Mouse (Mus musculus) hindbrain, embryonic 10.5 days (tissue): ENCODE data around the gene Rcor3. TPM values are rescaled to one million over a fixed set of nuclear protein-coding genes. Genes with fewer than 3 reads are reported as not detected.

Experiments
- DNase-seq: peaks from one replicate; pipeline ENCODE4 v3.0.0-alpha.2; 2017; ENCODE audit warnings: low spot score
- H3K27ac ChIP-seq: fragments of 300-500 bp; sonication (generic); 2 replicates; pipeline ENCODE4 v1.5.1; 2016; ENCODE audit warnings: mild to moderate bottlenecking, moderate library complexity
- H3K27me3 ChIP-seq: fragments of 300-500 bp; sonication (generic); 2 replicates; pipeline ENCODE4 v1.6.1; 2016; ENCODE audit warnings: mild to moderate bottlenecking; ENCODE audit not compliant: poor library complexity, insufficient read depth, severe bottlenecking
- H3K36me3 ChIP-seq: fragments of 300-500 bp; sonication (generic); 2 replicates; pipeline ENCODE4 v1.6.1; 2016; ENCODE audit warnings: mild to moderate bottlenecking, moderate library complexity
- H3K4me1 ChIP-seq: fragments of 300-500 bp; sonication (generic); replicated peaks from 2 replicates; pipeline ENCODE4 v1.6.1; 2016; ENCODE audit warnings: mild to moderate bottlenecking
- H3K4me3 ChIP-seq: fragments of 300-500 bp; sonication (generic); 2 replicates; pipeline ENCODE4 v1.5.1; 2016; ENCODE audit warnings: mild to moderate bottlenecking, moderate library complexity
- H3K9me3 ChIP-seq: fragments of 300-500 bp; sonication (generic); 2 replicates; pipeline ENCODE4 v1.6.1; 2016; ENCODE audit warnings: mild to moderate bottlenecking, moderate library complexity
- WGBS: fragments of 180-500 bp; shearing (Covaris S2); methylation state at CpG from one replicate; pipeline ENCODE4 v1.1.7; 2016; 5-methylcytosine and 5-hydroxymethylcytosine counted together
- polyA plus RNA-seq: library from polyadenylated mRNA; unstranded; fragments of >200 nt; fragmentation: Nextera tagmentation; extraction: Ambion mirVana; gene quantifications from 2 replicates; pipeline ENCODE4 v1.2.1, GENCODE M21; 2016

The Rcor3 gene
- 14.3 and 15.1 TPM in 2 replicates for polyA plus RNA-seq

- Histone ChIP-seq H3K36me3 (no peaks in the 10 kb centered on the region), H3K9me3 (no peaks in the 10 kb centered on the region), H3K27ac (peak within 1 kb of the TSS; percentile 97), H3K4me3 (peak within 1 kb of the TSS; percentile 78), H3K4me1 (peaks cover 23% of the 10 kb centered on the region), H3K27me3 (no peaks in the 10 kb centered on the region)
- DNase-seq = peak; percentile 81
- whole genome bisulfite sequencing = under 1% methylated on average over 69 of the region's 88 CpGs
Observed at GRCm38 (mm10) chr1:192137926-192138910, at the start of gene Rcor3. Gene Rcor3 (minus strand): TSS chr1:192138062.

DNA sequence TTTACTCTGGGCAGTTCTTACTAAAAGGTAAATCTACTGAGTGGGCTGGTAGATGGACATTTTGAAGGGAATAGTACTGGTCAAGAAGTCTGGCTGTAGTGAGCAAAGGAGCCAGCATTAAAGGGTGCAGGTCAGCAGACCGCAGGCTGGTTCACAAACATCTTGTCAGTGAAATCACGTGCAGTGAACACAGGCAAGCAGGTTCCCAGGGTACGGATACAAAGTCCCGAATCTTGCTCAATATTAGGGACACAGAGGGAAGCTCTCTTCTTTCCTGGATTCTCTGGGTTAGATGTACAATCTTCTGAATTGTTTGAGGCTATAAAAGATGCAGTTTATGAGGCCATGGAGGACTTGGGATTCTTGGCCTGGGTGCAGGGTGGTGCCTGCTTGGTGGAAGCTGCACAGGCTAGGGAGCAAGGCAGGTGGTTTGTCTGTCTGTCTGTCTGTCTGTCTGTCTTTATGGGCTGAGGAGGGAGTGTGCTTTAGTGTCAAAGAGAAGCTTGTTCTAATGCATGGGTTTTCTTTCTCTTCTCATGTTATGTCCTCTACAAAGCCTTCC, 43.9 kb upstream of the Rcor3 start:
- H3K9me3 ChIP-seq = no peaks in the 10 kb centered on the region
- no peaks in the 10 kb centered on the region for H3K36me3 ChIP-seq
- H3K27ac ChIP-seq = no peak overlapping the region
- 84% methylated on average over 4 of the region's 4 CpGs for WGBS
- no peaks in the 10 kb centered on the region for H3K27me3 ChIP-seq
- H3K4me1 ChIP-seq = no peaks in the 10 kb centered on the region
- DNase-seq = no peak
- H3K4me3 ChIP-seq = no peak overlapping the region

- H3K27ac ChIP-seq = no peak overlapping the region
- H3K9me3 ChIP-seq = no peaks in the 10 kb centered on the region
- WGBS = 86% methylated on average over 3 of the region's 3 CpGs
- H3K27me3 ChIP-seq = no peaks in the 10 kb centered on the region
- no peaks in the 10 kb centered on the region for H3K36me3 ChIP-seq
- no peak for DNase-seq
- H3K4me1 ChIP-seq = no peaks in the 10 kb centered on the region
- no peak overlapping the region for H3K4me3 ChIP-seq
Observed at GRCm38 (mm10) chr1:192179877-192180276, 42.0 kb upstream of the Rcor3 start.

- H3K9me3 ChIP-seq = no peaks in the 10 kb centered on the region
- H3K27ac ChIP-seq = no peak overlapping the region
- WGBS = 95% methylated on average over 3 of the region's 3 CpGs
- DNase-seq = no peak
- no peaks in the 10 kb centered on the region for H3K4me1 ChIP-seq
- no peak overlapping the region for H3K4me3 ChIP-seq
- H3K36me3 ChIP-seq = no peaks in the 10 kb centered on the region
- H3K27me3 ChIP-seq = no peaks in the 10 kb centered on the region
Observed at GRCm38 (mm10) chr1:192171477-192171876, 33.6 kb upstream of the Rcor3 start.

DNA sequence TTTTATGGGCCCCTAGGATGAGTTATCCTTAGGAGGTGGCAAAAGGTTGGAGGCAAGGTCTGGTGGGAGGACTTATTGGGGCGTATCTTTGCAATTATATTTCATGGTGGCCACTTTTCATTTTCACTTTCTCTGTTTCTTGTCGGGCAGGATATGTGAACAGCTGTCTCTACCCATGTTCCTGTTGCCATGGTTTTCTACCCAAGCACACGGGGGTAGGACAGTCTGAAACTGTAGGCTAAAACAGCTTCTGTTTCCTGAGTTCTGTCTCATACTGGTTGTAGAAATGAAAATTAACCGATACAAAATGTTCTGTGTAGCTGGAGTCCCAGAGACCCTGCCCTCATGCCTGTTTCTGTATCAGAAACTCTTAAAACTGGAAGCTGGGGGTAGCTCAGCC, 13.3 kb upstream of the Rcor3 start:
- no peaks in the 10 kb centered on the region for H3K4me1 ChIP-seq
- no peaks in the 10 kb centered on the region for H3K36me3 ChIP-seq
- 90% methylated on average over 4 of the region's 4 CpGs for WGBS
- no peak for DNase-seq
- H3K27me3 ChIP-seq = no peaks in the 10 kb centered on the region
- H3K9me3 ChIP-seq = peaks cover 2% of the 10 kb centered on the region; the same call in 1 of the 2 replicates
- no peak overlapping the region for H3K4me3 ChIP-seq
- H3K27ac ChIP-seq = no peak overlapping the region

GRCm38 (mm10) chr1:192140313-192140712, 2.5 kb upstream of the Rcor3 start:
- H3K36me3 ChIP-seq = no peaks in the 10 kb centered on the region
- H3K4me3 ChIP-seq = no peak overlapping the region
- H3K9me3 ChIP-seq = no peaks in the 10 kb centered on the region
- DNase-seq = no peak
- H3K27me3 ChIP-seq = no peaks in the 10 kb centered on the region
- no peak overlapping the region for H3K27ac ChIP-seq
- H3K4me1 ChIP-seq = peaks cover 23% of the 10 kb centered on the region
- WGBS = 91% methylated on average over 2 of the region's 2 CpGs

DNA sequence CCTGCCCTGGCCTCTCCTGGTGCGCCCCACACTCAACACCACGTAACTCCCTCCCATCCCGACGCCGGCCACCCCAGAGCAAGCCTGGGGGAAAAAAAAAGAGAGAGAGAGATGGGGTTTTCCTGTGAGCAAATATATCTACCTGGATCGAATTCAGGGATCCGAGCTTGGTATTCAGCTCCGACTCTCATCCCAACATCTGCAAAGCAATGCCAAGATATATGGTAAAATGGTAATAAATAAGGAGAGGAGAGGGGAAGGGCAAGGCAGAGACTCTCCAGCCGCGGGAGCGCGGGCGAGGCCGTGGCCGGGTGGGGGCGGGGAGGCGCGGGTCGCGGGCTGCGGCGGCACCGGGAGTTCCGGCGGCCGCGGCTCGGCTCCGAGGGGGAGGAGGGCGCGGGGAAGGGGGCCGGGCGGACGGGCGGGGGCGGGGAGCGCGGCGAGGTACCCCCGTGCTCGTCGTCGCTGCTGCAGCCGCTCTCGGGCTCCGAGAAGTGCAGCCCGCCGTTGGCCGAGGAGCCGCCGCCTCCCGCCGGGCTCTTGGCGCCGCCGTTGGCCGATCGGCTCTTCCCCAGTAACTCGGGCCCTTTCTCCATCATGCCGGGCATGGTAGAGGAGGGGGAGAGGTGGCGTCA, 454 bp downstream of the Rcor3 start:
- Histone ChIP-seq H3K27me3 (no peaks in the 10 kb centered on the region), H3K4me1 (peaks cover 23% of the 10 kb centered on the region), H3K36me3 (no peaks in the 10 kb centered on the region), H3K4me3 (peak overlapping the region; percentile 78), H3K27ac (peak overlapping the region; percentile 97), H3K9me3 (no peaks in the 10 kb centered on the region)
- 1% methylated on average over 49 of the region's 61 CpGs for WGBS
- peak; percentile 62 for DNase-seq

GRCm38 (mm10) chr1:192136561-192137290, 1.1 kb downstream of the Rcor3 start:
- H3K4me3 ChIP-seq = peak overlapping the region; percentile 78
- no peaks in the 10 kb centered on the region for H3K9me3 ChIP-seq
- H3K36me3 ChIP-seq = no peaks in the 10 kb centered on the region
- under 1% methylated on average over 53 of the region's 55 CpGs for WGBS
- H3K4me1 ChIP-seq = peaks cover 23% of the 10 kb centered on the region
- H3K27ac ChIP-seq = peak overlapping the region; percentile 97
- H3K27me3 ChIP-seq = no peaks in the 10 kb centered on the region
- peak; percentile 82 for DNase-seq

DNA sequence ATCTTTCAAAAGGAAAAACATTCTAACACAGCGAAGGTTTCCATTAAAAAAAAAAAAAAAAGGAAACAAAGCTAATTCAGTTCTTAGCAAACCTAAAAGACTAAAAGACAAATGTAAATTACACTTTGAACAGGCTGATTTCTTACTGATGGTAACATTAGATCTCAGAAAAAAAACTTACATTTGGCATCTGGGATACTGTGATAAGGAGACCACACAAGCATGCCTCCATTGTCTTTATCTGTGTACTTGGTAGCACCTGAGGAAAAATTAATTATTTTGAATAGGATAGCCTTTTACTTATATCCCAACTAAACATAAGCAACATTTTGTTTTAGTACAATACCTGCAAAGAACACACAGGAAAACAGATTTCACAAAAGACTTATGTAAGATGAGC, 7.7 kb downstream of the Rcor3 start:
- Histone ChIP-seq H3K4me3 (no peak overlapping the region), H3K36me3 (peaks cover 19% of the 10 kb centered on the region), H3K27me3 (no peaks in the 10 kb centered on the region), H3K9me3 (no peaks in the 10 kb centered on the region), H3K27ac (no peak overlapping the region), H3K4me1 (no peaks in the 10 kb centered on the region)
- WGBS = 81% methylated on average over 1 of the region's 1 CpGs
- no peak for DNase-seq

DNA sequence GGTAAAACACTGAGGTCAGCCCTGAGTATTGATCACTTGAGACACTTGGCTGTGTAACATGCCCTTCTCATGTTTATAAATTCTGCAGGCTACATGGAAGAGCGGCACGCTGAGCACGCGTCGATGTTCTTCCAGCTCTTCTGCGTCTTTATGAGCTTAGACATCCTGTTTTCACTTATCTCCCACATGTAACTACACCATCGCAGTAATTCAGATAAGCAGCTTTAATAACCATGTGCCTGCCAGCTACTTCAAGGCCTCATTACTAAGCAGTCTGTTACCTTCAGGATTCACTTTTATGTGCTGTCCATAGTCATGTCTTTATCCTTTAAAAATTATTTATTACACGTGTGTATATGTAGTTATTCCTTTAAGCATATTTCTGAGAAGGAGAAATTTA, 9.5 kb downstream of the Rcor3 start:
- Histone ChIP-seq H3K4me3 (no peak overlapping the region), H3K27ac (no peak overlapping the region), H3K4me1 (no peaks in the 10 kb centered on the region), H3K27me3 (no peaks in the 10 kb centered on the region), H3K9me3 (no peaks in the 10 kb centered on the region), H3K36me3 (peaks cover 36% of the 10 kb centered on the region)
- 95% methylated on average over 8 of the region's 8 CpGs for WGBS
- DNase-seq = no peak

GRCm38 (mm10) chr1:192125761-192126160, 12.1 kb downstream of the Rcor3 start:
- H3K4me1 ChIP-seq = no peaks in the 10 kb centered on the region
- no peak overlapping the region for H3K4me3 ChIP-seq
- WGBS = 89% methylated on average over 6 of the region's 6 CpGs
- DNase-seq = no peak
- H3K27me3 ChIP-seq = no peaks in the 10 kb centered on the region
- H3K36me3 ChIP-seq = peaks cover 61% of the 10 kb centered on the region
- no peaks in the 10 kb centered on the region for H3K9me3 ChIP-seq
- H3K27ac ChIP-seq = no peak overlapping the region

GRCm38 (mm10) chr1:192116262-192116661, 21.6 kb downstream of the Rcor3 start:
- no peaks in the 10 kb centered on the region for H3K4me1 ChIP-seq
- H3K4me3 ChIP-seq = no peak overlapping the region
- H3K9me3 ChIP-seq = no peaks in the 10 kb centered on the region
- no peak for DNase-seq
- no peaks in the 10 kb centered on the region for H3K27me3 ChIP-seq
- peaks cover 90% of the 10 kb centered on the region for H3K36me3 ChIP-seq
- no peak overlapping the region for H3K27ac ChIP-seq
- WGBS = 90% methylated on average over 6 of the region's 6 CpGs
